Mouse (Mus musculus): ENCODE results near the gene Vmn1r85. TPM values are rescaled to one million over a fixed set of nuclear protein-coding genes. Genes with fewer than 3 reads are reported as not detected.

Vmn1r85 gene
- total and polyA plus RNA-seq, 2 experiments = not detected

DNA sequence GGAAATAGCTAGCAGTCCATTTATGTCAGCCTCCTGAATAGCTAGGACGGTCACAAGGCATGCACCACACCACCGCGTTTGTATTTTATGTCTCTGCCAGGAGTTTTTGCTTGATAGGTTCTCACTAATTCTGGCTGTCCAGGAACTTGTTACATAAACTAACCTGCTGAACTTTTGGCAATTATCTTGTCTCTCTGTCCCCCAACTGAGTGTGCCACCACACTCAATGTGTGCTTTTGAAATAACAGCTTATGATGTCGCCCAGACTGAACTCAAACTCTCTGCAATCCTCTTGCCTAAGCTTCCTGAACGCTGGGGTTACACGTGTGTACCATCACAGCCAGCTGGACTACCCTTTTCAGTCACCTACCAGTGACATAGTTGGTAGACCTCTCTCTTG lies 52.5 kb downstream of the Vmn1r85 start:
- WGBS = 29% methylated on average over 6 of the region's 6 CpGs
- peaks cover 21% of the 10 kb centered on the region for H3K4me1 ChIP-seq (ENCODE audit: control insufficient read depth, insufficient read depth, low read length)
- H3K27me3 ChIP-seq (ENCODE audit: control insufficient read depth, insufficient read depth, low read length) = peaks cover 7% of the 10 kb centered on the region
- no peak overlapping the region for H3K9ac ChIP-seq (ENCODE audit: low read depth, low read length)
- peak; percentile 78 for DNase-seq (ENCODE audit: extremely low read depth, low read depth, low spot score)
- peak overlapping the region; percentile 36; the same call in 1 of the 2 replicates for H3K27ac ChIP-seq (replicated peaks; ENCODE audit: insufficient read depth, low read depth, low read length)
- H3K4me3 ChIP-seq (ENCODE audit: insufficient read depth, low read depth, low read length) = no peak overlapping the region
- H3K36me3 ChIP-seq (ENCODE audit: control insufficient read depth, insufficient read depth, low read length) = no peaks in the 10 kb centered on the region
- 0 out of 2 replicates have a peak, but pooled peaks cover under 1% of the 10 kb centered on the region for H3K79me2 ChIP-seq (ENCODE audit: control insufficient read depth, insufficient read depth, low read length)
- no peak for TF ChIP-seq CTCF (IDR thresholded peaks at IDR 0.05; ENCODE audit: low read depth, low read length)
- no peak for TF ChIP-seq POLR2A (IDR thresholded peaks at IDR 0.05; ENCODE audit: extremely low read depth, insufficient read depth, low read length)

- H3K27ac ChIP-seq (replicated peaks; ENCODE audit: insufficient read depth, low read depth, low read length) = no peak overlapping the region
- WGBS = 79% methylated on average over 1 of the region's 1 CpGs
- H3K9ac ChIP-seq (ENCODE audit: low read depth, low read length) = no peak overlapping the region
- TF ChIP-seq CTCF (IDR thresholded peaks at IDR 0.05; ENCODE audit: low read depth, low read length) = no peak
- no peak for TF ChIP-seq POLR2A (IDR thresholded peaks at IDR 0.05; ENCODE audit: extremely low read depth, insufficient read depth, low read length)
- H3K4me3 ChIP-seq (ENCODE audit: insufficient read depth, low read depth, low read length) = no peak overlapping the region
- H3K27me3 ChIP-seq (ENCODE audit: control insufficient read depth, insufficient read depth, low read length) = peaks cover 7% of the 10 kb centered on the region
- H3K4me1 ChIP-seq (ENCODE audit: control insufficient read depth, insufficient read depth, low read length) = peaks cover 26% of the 10 kb centered on the region
- no peaks in the 10 kb centered on the region for H3K36me3 ChIP-seq (ENCODE audit: control insufficient read depth, insufficient read depth, low read length)
- no peak for DNase-seq (ENCODE audit: extremely low read depth, low read depth, low spot score)
- peaks cover 8% of the 10 kb centered on the region; the same call in 1 of the 2 replicates for H3K79me2 ChIP-seq (ENCODE audit: control insufficient read depth, insufficient read depth, low read length)
These were observed 53.7 kb downstream of the Vmn1r85 start for GRCm38 (mm10) chr7:13041256-13041655.

GRCm38 (mm10) chr7:13039181-13039580 lies 55.8 kb downstream of the Vmn1r85 start:
- no peak overlapping the region for H3K4me3 ChIP-seq (ENCODE audit: insufficient read depth, low read depth, low read length)
- peaks cover 3% of the 10 kb centered on the region; the same call in 1 of the 2 replicates for H3K36me3 ChIP-seq (ENCODE audit: control insufficient read depth, insufficient read depth, low read length)
- H3K27ac ChIP-seq (replicated peaks; ENCODE audit: insufficient read depth, low read depth, low read length) = no peak overlapping the region
- peaks cover 7% of the 10 kb centered on the region for H3K27me3 ChIP-seq (ENCODE audit: control insufficient read depth, insufficient read depth, low read length)
- H3K79me2 ChIP-seq (ENCODE audit: control insufficient read depth, insufficient read depth, low read length) = peaks cover 8% of the 10 kb centered on the region; the same call in 1 of the 2 replicates
- TF ChIP-seq POLR2A (IDR thresholded peaks at IDR 0.05; ENCODE audit: extremely low read depth, insufficient read depth, low read length) = no peak
- no peak for TF ChIP-seq CTCF (IDR thresholded peaks at IDR 0.05; ENCODE audit: low read depth, low read length)
- 73% methylated on average over 1 of the region's 1 CpGs for WGBS
- H3K4me1 ChIP-seq (ENCODE audit: control insufficient read depth, insufficient read depth, low read length) = peaks cover 25% of the 10 kb centered on the region
- H3K9ac ChIP-seq (ENCODE audit: low read depth, low read length) = peak overlapping the region; percentile 97
- DNase-seq (ENCODE audit: extremely low read depth, low read depth, low spot score) = no peak

GRCm38 (mm10) chr7:13038621-13039169 lies 56.3 kb downstream of the Vmn1r85 start:
- DNase-seq (ENCODE audit: extremely low read depth, low read depth, low spot score) = peak; percentile 63
- peaks cover 24% of the 10 kb centered on the region for H3K4me1 ChIP-seq (ENCODE audit: control insufficient read depth, insufficient read depth, low read length)
- H3K27me3 ChIP-seq (ENCODE audit: control insufficient read depth, insufficient read depth, low read length) = peaks cover 3% of the 10 kb centered on the region
- H3K27ac ChIP-seq (replicated peaks; ENCODE audit: insufficient read depth, low read depth, low read length) = peak overlapping the region; percentile 95
- H3K79me2 ChIP-seq (ENCODE audit: control insufficient read depth, insufficient read depth, low read length) = peaks cover 8% of the 10 kb centered on the region; the same call in 1 of the 2 replicates
- WGBS = 2% methylated on average over 15 of the region's 15 CpGs
- peak overlapping the region; percentile 84 for H3K4me3 ChIP-seq (ENCODE audit: insufficient read depth, low read depth, low read length)
- no peak for TF ChIP-seq CTCF (IDR thresholded peaks at IDR 0.05; ENCODE audit: low read depth, low read length)
- TF ChIP-seq POLR2A (IDR thresholded peaks at IDR 0.05; ENCODE audit: extremely low read depth, insufficient read depth, low read length) = no peak
- peaks cover 3% of the 10 kb centered on the region; the same call in 1 of the 2 replicates for H3K36me3 ChIP-seq (ENCODE audit: control insufficient read depth, insufficient read depth, low read length)
- H3K9ac ChIP-seq (ENCODE audit: low read depth, low read length) = peak overlapping the region; percentile 97

- peak; percentile 78 for DNase-seq (ENCODE audit: extremely low read depth, low read depth, low spot score)
- H3K79me2 ChIP-seq (ENCODE audit: control insufficient read depth, insufficient read depth, low read length) = peaks cover 8% of the 10 kb centered on the region; the same call in 1 of the 2 replicates
- H3K27ac ChIP-seq (replicated peaks; ENCODE audit: insufficient read depth, low read depth, low read length) = peak within 1 kb of the TSS; percentile 95
- peak within 1 kb of the TSS; percentile 97 for H3K9ac ChIP-seq (ENCODE audit: low read depth, low read length)
- peaks cover 24% of the 10 kb centered on the region for H3K4me1 ChIP-seq (ENCODE audit: control insufficient read depth, insufficient read depth, low read length)
- H3K27me3 ChIP-seq (ENCODE audit: control insufficient read depth, insufficient read depth, low read length) = no peaks in the 10 kb centered on the region
- peaks cover 3% of the 10 kb centered on the region; the same call in 1 of the 2 replicates for H3K36me3 ChIP-seq (ENCODE audit: control insufficient read depth, insufficient read depth, low read length)
- TF ChIP-seq POLR2A (IDR thresholded peaks at IDR 0.05; ENCODE audit: extremely low read depth, insufficient read depth, low read length) (peak; percentile 91), CTCF (IDR thresholded peaks at IDR 0.05; ENCODE audit: low read depth, low read length) (no peak)
- H3K4me3 ChIP-seq (ENCODE audit: insufficient read depth, low read depth, low read length) = peak within 1 kb of the TSS; percentile 84
- WGBS = under 1% methylated on average over 63 of the region's 65 CpGs
These were observed 56.9 kb downstream of the Vmn1r85 start, which contains the start of gene Ube2m for GRCm38 (mm10) chr7:13037901-13038555. Ube2m (minus strand) TSS chr7:13038275.

All from liver, adult 2 months (tissue).